Mouse (Mus musculus): ENCODE results near the gene Nsl1. TPM values are rescaled to one million over a fixed set of nuclear protein-coding genes. Genes with fewer than 3 reads are reported as not detected.

Nsl1 gene
- polyA plus RNA-seq, 1 experiment = 10.6 TPM

DNA sequence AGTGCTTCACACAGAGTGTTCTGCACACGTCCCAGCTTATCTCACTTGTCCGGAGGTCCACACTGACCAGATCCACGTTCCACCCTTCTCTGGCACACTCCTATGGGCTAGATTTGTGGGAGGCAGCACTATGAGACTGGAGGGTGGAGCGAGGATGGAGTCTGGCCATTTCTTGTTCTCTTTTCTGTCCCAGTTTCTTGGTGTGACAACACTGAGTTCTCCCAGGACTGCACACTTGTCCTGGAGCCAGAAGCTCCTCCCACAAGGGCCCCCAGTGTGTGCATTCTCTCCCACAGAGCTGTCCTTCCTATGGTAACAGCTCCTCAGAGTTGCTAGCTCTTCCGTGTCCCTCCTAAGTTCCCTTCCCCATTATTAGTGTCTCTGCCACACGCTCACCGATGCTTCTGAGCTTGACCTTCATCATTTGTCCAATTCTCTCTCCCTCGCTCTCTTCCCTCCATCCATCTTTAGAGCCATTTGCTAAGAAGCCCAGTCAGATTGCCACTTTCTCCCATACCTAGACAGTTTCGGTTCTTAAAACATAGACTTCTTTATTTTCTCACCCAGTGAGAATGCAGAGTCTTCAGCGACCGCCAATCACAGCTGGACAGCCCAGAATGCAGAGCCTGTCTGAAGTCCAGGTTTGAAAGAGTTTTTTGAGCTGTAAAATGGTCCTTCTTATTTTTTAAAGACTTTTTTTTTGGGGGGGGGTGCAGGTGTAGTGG lies 52.9 kb downstream of the Nsl1 start:
- H3K27ac ChIP-seq (ENCODE audit: control insufficient read depth, insufficient read depth, low read depth, low read length, poor library complexity) = peak overlapping the region; percentile 13; the same call in 1 of the 2 replicates

DNA sequence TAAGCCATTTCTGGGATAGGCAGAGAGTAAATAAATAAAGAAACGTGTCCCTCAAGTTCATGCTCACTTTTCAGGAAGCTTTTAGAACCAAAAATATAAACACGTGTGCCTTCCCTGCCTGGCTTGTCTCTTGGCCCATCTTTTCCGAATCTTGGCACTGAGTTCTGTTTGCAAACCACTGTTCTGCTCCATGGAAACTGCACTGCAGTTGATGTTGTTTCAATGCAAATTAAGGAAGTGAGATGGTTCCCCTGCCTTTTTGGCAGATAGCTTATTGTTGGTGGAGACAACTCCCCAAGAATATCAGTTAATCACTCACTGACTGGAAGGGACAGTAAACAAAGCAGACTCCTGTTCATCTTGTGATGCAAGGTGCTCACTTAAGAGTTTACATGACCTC lies 59.9 kb downstream of the Nsl1 start:
- Histone ChIP-seq H3K4me1 (ENCODE audit: control insufficient read depth, insufficient read depth, low read length) (peaks cover 7% of the 10 kb centered on the region), H3K4me3 (replicated peaks; ENCODE audit: control insufficient read depth, low read depth, low read length) (no peak overlapping the region), H3K27ac (ENCODE audit: control insufficient read depth, insufficient read depth, low read depth, low read length, poor library complexity) (no peak overlapping the region)
- 34% methylated on average over 3 of the region's 3 CpGs for WGBS
- no peak for TF ChIP-seq CTCF (IDR thresholded peaks at IDR 0.05; ENCODE audit: control insufficient read depth, insufficient read depth, low read length)
- no peak for TF ChIP-seq POLR2A (IDR thresholded peaks at IDR 0.05; ENCODE audit: borderline replicate concordance, control insufficient read depth, low read depth, low read length)

More for the DNA sequence above, 52.9 kb downstream of the Nsl1 start:
- H3K4me1 ChIP-seq (ENCODE audit: control insufficient read depth, insufficient read depth, low read length) = peaks cover 7% of the 10 kb centered on the region; the same call in 1 of the 2 replicates
- WGBS = 76% methylated on average over 11 of the region's 11 CpGs
- H3K4me3 ChIP-seq (replicated peaks; ENCODE audit: control insufficient read depth, low read depth, low read length) = no peak overlapping the region
- TF ChIP-seq CTCF (IDR thresholded peaks at IDR 0.05; ENCODE audit: control insufficient read depth, insufficient read depth, low read length) (no peak), POLR2A (IDR thresholded peaks at IDR 0.05; ENCODE audit: borderline replicate concordance, control insufficient read depth, low read depth, low read length) (no peak)

DNA sequence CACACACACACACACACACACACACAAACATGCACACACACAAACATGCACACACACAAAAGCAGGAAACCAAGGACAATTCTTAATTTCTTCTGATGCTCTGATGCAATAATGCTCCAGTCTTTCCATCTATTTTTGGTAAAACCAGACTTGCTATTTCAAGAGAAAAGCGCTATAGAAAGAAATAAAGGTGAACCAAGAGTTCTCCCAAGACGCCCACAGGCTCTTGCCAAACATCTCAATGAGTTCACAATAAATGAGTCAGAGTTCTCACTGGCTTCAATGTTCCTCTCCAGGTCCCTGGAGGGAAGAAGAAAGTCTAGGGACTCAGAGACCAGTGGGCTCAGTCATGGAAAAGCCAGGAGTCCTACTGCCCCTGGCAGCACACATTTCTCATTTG lies 60.9 kb downstream of the Nsl1 start:
- TF ChIP-seq POLR2A (IDR thresholded peaks at IDR 0.05; ENCODE audit: borderline replicate concordance, control insufficient read depth, low read depth, low read length) (no peak), CTCF (IDR thresholded peaks at IDR 0.05; ENCODE audit: control insufficient read depth, insufficient read depth, low read length) (no peak)
- Histone ChIP-seq H3K27ac (ENCODE audit: control insufficient read depth, insufficient read depth, low read depth, low read length, poor library complexity) (no peak overlapping the region), H3K4me3 (replicated peaks; ENCODE audit: control insufficient read depth, low read depth, low read length) (no peak overlapping the region), H3K4me1 (ENCODE audit: control insufficient read depth, insufficient read depth, low read length) (peaks cover 7% of the 10 kb centered on the region)
- WGBS = 31% methylated on average over 2 of the region's 2 CpGs

DNA sequence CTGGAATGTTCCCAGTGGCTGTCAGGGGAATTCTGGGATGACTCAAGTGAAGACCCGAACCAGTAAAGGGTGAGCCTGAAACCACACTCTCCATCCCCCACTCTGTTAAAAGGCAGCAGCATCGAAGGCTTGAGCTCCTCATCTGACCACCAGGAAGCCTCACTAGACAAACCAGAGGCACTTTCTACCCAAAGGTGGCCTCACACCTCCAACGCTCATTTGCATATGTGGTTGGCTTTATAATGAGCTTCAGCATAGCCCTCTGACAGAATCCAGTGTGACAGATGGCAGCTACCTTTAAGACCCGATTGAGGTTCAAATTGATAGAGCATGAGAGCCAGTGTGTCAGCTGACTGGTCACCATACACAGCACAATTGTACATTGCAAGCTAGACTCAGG lies 61.5 kb downstream of the Nsl1 start:
- peaks cover 7% of the 10 kb centered on the region for H3K4me1 ChIP-seq (ENCODE audit: control insufficient read depth, insufficient read depth, low read length)
- TF ChIP-seq CTCF (IDR thresholded peaks at IDR 0.05; ENCODE audit: control insufficient read depth, insufficient read depth, low read length) (no peak), POLR2A (IDR thresholded peaks at IDR 0.05; ENCODE audit: borderline replicate concordance, control insufficient read depth, low read depth, low read length) (no peak)
- 71% methylated on average over 4 of the region's 4 CpGs for WGBS
- no peak overlapping the region for H3K27ac ChIP-seq (ENCODE audit: control insufficient read depth, insufficient read depth, low read depth, low read length, poor library complexity)
- no peak overlapping the region for H3K4me3 ChIP-seq (replicated peaks; ENCODE audit: control insufficient read depth, low read depth, low read length)

DNA sequence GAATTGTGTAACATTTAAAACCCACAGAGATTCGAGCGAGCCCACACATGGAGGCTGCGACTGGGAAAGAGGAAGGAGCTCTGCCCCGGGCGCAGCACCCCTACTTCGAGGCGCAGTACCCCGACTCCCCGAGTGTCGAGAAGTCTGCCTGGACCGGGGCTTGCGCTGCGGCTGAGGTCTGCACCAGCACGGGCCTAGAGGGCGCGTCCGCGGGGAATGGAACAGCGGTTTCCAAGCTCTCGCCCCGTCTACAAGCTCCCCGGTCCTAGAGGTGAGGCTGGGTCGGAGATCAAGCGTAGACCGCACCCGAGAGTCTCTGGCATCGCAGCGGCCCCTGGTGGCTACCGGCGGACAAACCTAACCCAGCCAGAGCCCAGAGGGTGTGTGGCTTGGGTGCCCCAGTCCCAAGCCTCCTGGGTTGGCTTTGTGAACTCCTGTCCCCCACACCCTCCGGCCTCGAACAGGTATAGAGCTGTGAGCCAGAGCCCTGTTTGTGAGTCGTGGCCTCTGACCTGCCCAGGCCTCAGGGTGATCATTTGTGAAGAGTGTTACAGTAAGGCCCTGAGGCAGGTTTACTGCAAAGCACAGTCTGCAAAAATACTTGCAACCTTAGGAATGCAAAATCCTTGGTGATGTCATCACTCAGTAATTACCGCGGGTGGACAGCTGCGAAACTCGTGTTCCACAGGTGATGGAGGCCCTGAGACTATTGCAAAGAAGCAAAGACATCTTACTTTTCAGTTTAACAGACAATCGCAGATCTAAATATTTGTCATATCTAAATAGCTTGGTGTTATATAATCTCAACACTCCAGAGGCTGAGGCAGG lies 63.2 kb downstream of the Nsl1 start:
- peak overlapping the region; percentile 63 for H3K4me3 ChIP-seq (replicated peaks; ENCODE audit: control insufficient read depth, low read depth, low read length)

DNA sequence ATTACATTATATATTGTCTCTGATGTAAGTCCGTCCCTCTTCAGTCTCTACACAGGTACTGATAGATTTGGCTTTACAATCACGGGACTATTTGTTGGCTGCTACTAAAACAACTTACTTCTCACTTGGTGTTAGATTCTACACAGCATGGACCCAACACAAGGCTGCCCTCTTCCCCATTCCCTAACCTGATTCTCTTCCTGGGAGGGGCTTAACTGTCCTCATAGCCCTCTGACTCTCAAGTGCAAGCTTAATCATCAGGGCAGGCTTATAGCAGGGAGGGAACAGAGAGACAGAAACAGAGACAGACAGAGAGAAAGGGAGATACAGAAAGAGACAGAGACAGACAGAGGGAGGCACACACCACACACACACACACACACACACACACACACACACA lies 68.9 kb downstream of the Nsl1 start:
- WGBS = 67% methylated on average over 2 of the region's 2 CpGs
- H3K4me3 ChIP-seq (replicated peaks; ENCODE audit: control insufficient read depth, low read depth, low read length) = no peak overlapping the region
- peaks cover 6% of the 10 kb centered on the region; the same call in 1 of the 2 replicates for H3K4me1 ChIP-seq (ENCODE audit: control insufficient read depth, insufficient read depth, low read length)
- TF ChIP-seq POLR2A (IDR thresholded peaks at IDR 0.05; ENCODE audit: borderline replicate concordance, control insufficient read depth, low read depth, low read length) (no peak), CTCF (IDR thresholded peaks at IDR 0.05; ENCODE audit: control insufficient read depth, insufficient read depth, low read length) (no peak)
- H3K27ac ChIP-seq (ENCODE audit: control insufficient read depth, insufficient read depth, low read depth, low read length, poor library complexity) = no peak overlapping the region

More for the DNA sequence above, 63.2 kb downstream of the Nsl1 start:
- peaks cover 7% of the 10 kb centered on the region for H3K4me1 ChIP-seq (ENCODE audit: control insufficient read depth, insufficient read depth, low read length)
- peak; percentile 32; the same call in 1 of the 2 replicates for TF ChIP-seq POLR2A (IDR thresholded peaks at IDR 0.05; ENCODE audit: borderline replicate concordance, control insufficient read depth, low read depth, low read length)
- peak; percentile 85 for TF ChIP-seq CTCF (IDR thresholded peaks at IDR 0.05; ENCODE audit: control insufficient read depth, insufficient read depth, low read length)
- WGBS = 7% methylated on average over 38 of the region's 38 CpGs
- peak overlapping the region; percentile 90 for H3K27ac ChIP-seq (ENCODE audit: control insufficient read depth, insufficient read depth, low read depth, low read length, poor library complexity)

DNA sequence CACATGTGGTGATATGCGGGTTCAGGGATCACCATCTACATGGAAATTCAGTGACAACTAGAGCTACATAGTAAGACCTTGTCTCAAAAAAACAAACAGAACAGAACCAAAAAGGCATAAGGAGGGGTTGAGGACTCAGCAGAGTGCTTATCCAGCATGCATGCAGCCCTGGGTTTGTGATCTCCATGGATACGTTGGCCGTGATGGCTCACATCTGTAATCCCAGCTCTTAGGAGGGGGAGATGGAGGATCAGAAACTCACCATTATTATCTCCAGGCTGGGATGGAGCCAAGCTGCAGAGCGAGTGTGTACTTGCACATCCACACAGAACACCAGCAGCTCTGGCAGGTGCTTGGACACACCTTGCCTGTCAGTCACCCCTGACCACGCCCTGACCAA lies 69.4 kb downstream of the Nsl1 start:
- H3K4me1 ChIP-seq (ENCODE audit: control insufficient read depth, insufficient read depth, low read length) = peaks cover 6% of the 10 kb centered on the region; the same call in 1 of the 2 replicates
- TF ChIP-seq POLR2A (IDR thresholded peaks at IDR 0.05; ENCODE audit: borderline replicate concordance, control insufficient read depth, low read depth, low read length) = no peak
- no peak for TF ChIP-seq CTCF (IDR thresholded peaks at IDR 0.05; ENCODE audit: control insufficient read depth, insufficient read depth, low read length)
- H3K27ac ChIP-seq (ENCODE audit: control insufficient read depth, insufficient read depth, low read depth, low read length, poor library complexity) = no peak overlapping the region
- H3K4me3 ChIP-seq (replicated peaks; ENCODE audit: control insufficient read depth, low read depth, low read length) = no peak overlapping the region
- 70% methylated on average over 5 of the region's 5 CpGs for WGBS

DNA sequence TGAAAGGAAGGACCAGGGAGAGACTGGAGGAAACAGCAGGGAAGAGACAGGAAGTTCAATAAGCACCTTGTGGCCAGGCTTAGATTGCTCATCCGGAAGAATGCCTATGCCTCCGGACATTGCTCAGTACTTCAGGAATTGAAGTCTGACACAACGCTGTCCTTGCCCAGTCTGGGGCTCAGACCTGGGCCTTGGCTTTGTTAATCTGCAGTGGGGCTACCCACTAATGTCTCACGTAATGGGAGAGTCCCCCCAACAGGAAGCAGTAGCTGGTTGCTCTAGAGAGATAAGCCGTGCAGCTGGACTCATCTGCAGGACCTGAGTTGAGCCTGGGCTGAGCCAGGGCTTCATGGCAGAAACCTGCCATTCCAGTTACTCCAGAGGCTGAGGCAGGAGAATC lies 70.1 kb downstream of the Nsl1 start:
- Histone ChIP-seq H3K4me3 (replicated peaks; ENCODE audit: control insufficient read depth, low read depth, low read length) (no peak overlapping the region), H3K27ac (ENCODE audit: control insufficient read depth, insufficient read depth, low read depth, low read length, poor library complexity) (peak overlapping the region; percentile 8; the same call in 1 of the 2 replicates), H3K4me1 (ENCODE audit: control insufficient read depth, insufficient read depth, low read length) (peaks cover 6% of the 10 kb centered on the region; the same call in 1 of the 2 replicates)
- 1% methylated on average over 5 of the region's 5 CpGs for WGBS
- TF ChIP-seq CTCF (IDR thresholded peaks at IDR 0.05; ENCODE audit: control insufficient read depth, insufficient read depth, low read length) = no peak
- no peak for TF ChIP-seq POLR2A (IDR thresholded peaks at IDR 0.05; ENCODE audit: borderline replicate concordance, control insufficient read depth, low read depth, low read length)
